Mouse (Mus musculus) CD4-positive naive resting alpha-beta T cell, adult 76 days (primary cell): ENCODE results near the gene Sh2d5. TPM values are rescaled to one million over a fixed set of nuclear protein-coding genes. Genes with fewer than 3 reads are reported as not detected.

Experiments
- total RNA-seq: library from RNA; stranded (reverse); gene quantifications from one replicate; pipeline ENCODE4 v1.2.4, GENCODE M21; 2023

Gene Sh2d5
- total RNA-seq = 0.76 TPM

DNA sequence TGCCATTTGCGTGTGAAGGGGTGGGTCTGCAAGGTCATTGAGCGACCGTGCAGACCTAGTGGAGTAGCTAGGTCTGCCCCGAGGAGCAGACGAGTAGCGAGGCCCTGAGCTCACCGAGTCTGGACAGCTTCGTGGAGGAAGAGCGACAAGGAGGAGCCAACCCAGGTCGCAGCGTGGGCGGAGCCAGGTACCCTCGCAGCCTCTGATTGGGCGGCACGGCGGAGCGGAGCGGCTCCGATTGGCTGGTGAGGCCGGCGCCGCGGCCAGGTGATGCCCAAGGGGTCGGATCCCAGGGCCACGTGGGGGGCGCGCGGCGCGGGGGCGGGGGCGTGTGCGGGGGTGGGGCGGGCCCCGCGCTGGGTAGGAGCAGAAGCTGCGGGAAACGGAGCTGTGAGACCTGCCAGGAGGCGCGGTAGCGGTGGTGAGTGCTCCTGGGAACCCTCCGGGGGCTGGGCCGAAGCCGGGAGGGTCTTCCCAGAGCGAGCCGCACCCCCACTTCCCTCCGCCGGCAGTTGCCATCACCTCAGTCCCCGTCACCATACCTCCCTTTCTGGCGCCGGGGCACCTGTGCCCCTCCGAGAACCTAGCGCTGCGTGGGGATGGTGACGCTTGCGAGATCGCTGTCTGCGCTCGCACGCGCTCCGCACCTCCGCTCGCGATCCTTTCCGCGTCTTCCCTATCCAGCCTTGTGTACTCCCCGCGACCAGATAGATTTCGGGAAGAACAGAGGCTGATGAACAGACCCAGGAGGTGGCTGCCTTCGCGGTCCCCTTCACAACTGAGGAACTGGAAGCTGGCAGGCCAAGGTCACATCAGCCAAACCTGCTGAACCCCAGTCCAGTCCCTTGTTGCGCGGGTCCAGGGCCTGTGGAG is at the start of gene Sh2d5, which contains the start of gene Kif17:
Gene Sh2d5 (plus strand): TSS at position 316 of the 873 bp plus-strand sequence.
Gene Kif17 (plus strand): TSS at position 348 of the 873 bp plus-strand sequence.

GRCm38 (mm10) chr4:138216200-138216890 is 33.9 kb upstream of the Sh2d5 start, which contains the start of gene Hp1bp3:
TSS of gene Hp1bp3 (plus strand) at chr4:138216296.

DNA sequence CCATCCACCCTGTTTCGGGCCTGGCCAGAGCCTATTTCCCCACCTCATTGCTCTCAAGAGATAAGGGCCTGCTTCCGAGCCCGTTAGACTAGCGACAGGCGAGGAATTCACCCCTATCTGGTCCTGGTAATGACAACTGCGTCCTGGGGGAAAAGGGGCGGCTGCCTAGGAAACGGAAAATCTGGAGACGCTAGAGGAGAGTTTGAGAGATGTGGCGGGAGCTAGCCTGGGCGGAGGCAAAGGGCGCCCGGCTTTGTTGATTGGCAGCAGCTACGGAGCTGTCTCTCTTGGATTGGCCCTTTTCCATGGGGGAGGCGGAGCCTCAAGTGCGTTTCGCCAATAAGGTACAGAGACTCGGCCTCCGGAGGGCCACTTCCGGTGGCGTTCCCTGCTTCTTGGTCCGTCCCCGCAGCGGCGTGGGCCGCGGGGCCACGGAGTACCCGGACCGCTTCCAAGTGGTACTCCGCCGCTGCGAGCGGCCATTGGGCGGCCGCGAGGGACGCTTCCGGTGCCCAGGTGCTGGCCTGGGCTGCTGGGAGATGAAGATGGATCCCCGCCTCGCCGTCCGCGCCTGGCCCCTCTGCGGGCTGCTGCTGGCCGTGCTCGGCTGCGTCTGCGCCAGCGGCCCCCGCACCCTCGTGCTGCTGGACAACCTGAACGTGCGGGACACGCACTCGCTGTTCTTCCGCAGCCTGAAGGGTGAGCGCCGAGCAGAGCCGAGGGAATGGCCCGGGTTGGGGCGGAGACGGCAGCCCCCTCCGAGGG is 54.3 kb downstream of the Sh2d5 start, which contains the start of gene Ddost:
Gene Ddost (plus strand): TSS at position 391 of the 765 bp plus-strand sequence.

Other genes with a start within 250 kb of the Sh2d5 start
- gene Hp1bp3, start 34.1 kb upstream of the Sh2d5 start, total RNA-seq = 211 TPM
- not detected for gene Kif17, start within 50 bp of the Sh2d5 start, total RNA-seq
- gene Ddost, start 54.3 kb downstream of the Sh2d5 start, total RNA-seq = 57.0 TPM
- gene Pink1, start 75.9 kb downstream of the Sh2d5 start, total RNA-seq = 75.2 TPM
- gene Cda, start 117.6 kb downstream of the Sh2d5 start, total RNA-seq = not detected
- not detected for gene Fam43b, start 146.1 kb downstream of the Sh2d5 start, total RNA-seq
- gene Mul1, start 184.3 kb downstream of the Sh2d5 start, total RNA-seq = 41.4 TPM
- gene Camk2n1, start 203.9 kb downstream of the Sh2d5 start, total RNA-seq = 1.9 TPM